Mouse (Mus musculus) cerebellum, postnatal 36 days (tissue): ENCODE data around the gene Armc5.

ENCODE experiments used
- DNase-seq, 2 experiments: peaks; one replicate each; pipeline ENCODE4 v3.0.0; 2021 to 2022; ENCODE audit warnings: mixed read lengths in 2 of 2

Gene Armc5

GRCm38 (mm10) chr7:128246496-128247391, 9.6 kb downstream of the Armc5 start, which contains the start of gene Tgfb1i1:
Gene Tgfb1i1 (plus strand): TSS chr7:128246812.
- peak; percentile 53 to 55 for DNase-seq

GRCm38 (mm10) chr7:128247443-128247842, 10.3 kb downstream of the Armc5 start:
- DNase-seq, result peak; percentile 90 to 92

- DNase-seq, result no peak
Observed at GRCm38 (mm10) chr7:128248081-128249042, 11.2 kb downstream of the Armc5 start.

- no peak for DNase-seq
Observed at GRCm38 (mm10) chr7:128249998-128250397, 12.9 kb downstream of the Armc5 start.

GRCm38 (mm10) chr7:128251946-128252345, 14.8 kb downstream of the Armc5 start:
- peak; percentile 43 to 48 for DNase-seq

- no peak for DNase-seq
Observed at GRCm38 (mm10) chr7:128252609-128253008, 15.5 kb downstream of the Armc5 start.

- DNase-seq, result no peak
Observed at GRCm38 (mm10) chr7:128254978-128255377, 17.8 kb downstream of the Armc5 start.

- no peak for DNase-seq
Observed at GRCm38 (mm10) chr7:128255757-128256156, 18.6 kb downstream of the Armc5 start.

GRCm38 (mm10) chr7:128256783-128257334, 19.7 kb downstream of the Armc5 start:
- no peak for DNase-seq

GRCm38 (mm10) chr7:128265411-128265810, 28.3 kb downstream of the Armc5 start, which contains the start of gene Slc5a2:
Gene Slc5a2 (plus strand): TSS chr7:128265657.
- DNase-seq, result no peak

- DNase-seq, result no peak
Observed at GRCm38 (mm10) chr7:128266056-128266455, 28.9 kb downstream of the Armc5 start.

- DNase-seq, result no peak
Observed at GRCm38 (mm10) chr7:128267391-128267790, 30.2 kb downstream of the Armc5 start.

- no peak for DNase-seq
Observed at GRCm38 (mm10) chr7:128267813-128268212, 30.7 kb downstream of the Armc5 start.

GRCm38 (mm10) chr7:128270431-128270850, 33.3 kb downstream of the Armc5 start:
- peak; percentile 59 to 62 for DNase-seq

GRCm38 (mm10) chr7:128271496-128271895, 34.4 kb downstream of the Armc5 start:
- DNase-seq, result peak; percentile 40 to 52

- DNase-seq, result no peak
Observed at GRCm38 (mm10) chr7:128276051-128276450, 38.9 kb downstream of the Armc5 start.

GRCm38 (mm10) chr7:128279750-128280149, 42.6 kb downstream of the Armc5 start:
- no peak for DNase-seq

- no peak for DNase-seq
Observed at GRCm38 (mm10) chr7:128281765-128282164, 44.6 kb downstream of the Armc5 start.

- no peak for DNase-seq
Observed at GRCm38 (mm10) chr7:128282532-128283244, 45.5 kb downstream of the Armc5 start.

- no peak for DNase-seq
Observed at GRCm38 (mm10) chr7:128284047-128284446, 46.9 kb downstream of the Armc5 start.

- DNase-seq, result no peak
Observed at GRCm38 (mm10) chr7:128285060-128285459, 47.9 kb downstream of the Armc5 start.

GRCm38 (mm10) chr7:128288923-128289544, 51.9 kb downstream of the Armc5 start:
- no peak for DNase-seq
